Mouse (Mus musculus) fat pad, adult 2 months (tissue): ENCODE results near the gene Wdr49.

Source experiments
- DNase-seq: peaks from one replicate; pipeline ENCODE4 v3.0.0-alpha.2; 2011; ENCODE audit warnings: low read depth, low spot score; ENCODE audit errors: extremely low read depth

Wdr49 gene

GRCm38 (mm10) chr3:75482056-75482455 is at the start of gene Wdr49:
Gene Wdr49, minus strand, starts transcription at chr3:75482156.
- DNase-seq: no peak

DNA sequence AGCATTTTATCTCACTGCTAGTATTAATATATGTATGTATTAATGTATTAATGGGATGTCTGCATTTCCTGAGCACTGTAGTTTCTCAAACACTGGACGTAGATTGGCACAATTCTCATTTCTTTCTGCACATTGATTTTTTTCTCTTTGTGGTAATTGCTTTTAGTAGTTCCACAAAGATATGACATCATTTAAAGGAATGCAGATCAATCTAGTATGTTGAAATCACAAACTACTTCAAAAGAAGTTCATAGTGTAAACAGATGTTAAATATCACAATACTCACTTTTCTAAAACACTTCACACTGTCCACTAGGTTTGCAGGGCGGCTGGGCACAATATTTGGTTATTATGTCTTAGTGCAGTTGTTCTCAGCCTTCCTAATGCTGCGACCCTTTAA is 49.1 kb upstream of the Wdr49 start:
- no peak for DNase-seq

- no peak for DNase-seq
Observed at GRCm38 (mm10) chr3:75522527-75522926, 40.6 kb upstream of the Wdr49 start.

DNA sequence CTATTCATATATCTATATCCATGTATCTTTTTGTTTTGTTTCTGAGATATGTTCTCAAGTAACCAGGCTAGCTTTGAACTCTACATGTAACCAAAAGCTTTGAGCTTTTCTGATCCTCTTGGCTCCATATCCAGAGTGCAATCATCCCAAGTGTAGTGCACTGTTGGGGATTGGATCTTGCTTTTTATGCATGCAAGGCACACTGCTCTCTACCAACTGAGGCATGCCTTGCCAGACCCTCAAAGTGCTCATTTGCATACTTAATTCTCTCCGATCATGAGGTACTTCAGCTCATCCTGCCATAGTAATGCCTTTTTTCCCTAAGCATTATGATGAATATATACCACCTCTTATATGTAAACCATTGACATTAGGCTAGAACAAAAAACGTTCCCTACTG is 39.4 kb upstream of the Wdr49 start:
- no peak for DNase-seq

GRCm38 (mm10) chr3:75517631-75518250 is 35.8 kb upstream of the Wdr49 start:
- DNase-seq: no peak

DNA sequence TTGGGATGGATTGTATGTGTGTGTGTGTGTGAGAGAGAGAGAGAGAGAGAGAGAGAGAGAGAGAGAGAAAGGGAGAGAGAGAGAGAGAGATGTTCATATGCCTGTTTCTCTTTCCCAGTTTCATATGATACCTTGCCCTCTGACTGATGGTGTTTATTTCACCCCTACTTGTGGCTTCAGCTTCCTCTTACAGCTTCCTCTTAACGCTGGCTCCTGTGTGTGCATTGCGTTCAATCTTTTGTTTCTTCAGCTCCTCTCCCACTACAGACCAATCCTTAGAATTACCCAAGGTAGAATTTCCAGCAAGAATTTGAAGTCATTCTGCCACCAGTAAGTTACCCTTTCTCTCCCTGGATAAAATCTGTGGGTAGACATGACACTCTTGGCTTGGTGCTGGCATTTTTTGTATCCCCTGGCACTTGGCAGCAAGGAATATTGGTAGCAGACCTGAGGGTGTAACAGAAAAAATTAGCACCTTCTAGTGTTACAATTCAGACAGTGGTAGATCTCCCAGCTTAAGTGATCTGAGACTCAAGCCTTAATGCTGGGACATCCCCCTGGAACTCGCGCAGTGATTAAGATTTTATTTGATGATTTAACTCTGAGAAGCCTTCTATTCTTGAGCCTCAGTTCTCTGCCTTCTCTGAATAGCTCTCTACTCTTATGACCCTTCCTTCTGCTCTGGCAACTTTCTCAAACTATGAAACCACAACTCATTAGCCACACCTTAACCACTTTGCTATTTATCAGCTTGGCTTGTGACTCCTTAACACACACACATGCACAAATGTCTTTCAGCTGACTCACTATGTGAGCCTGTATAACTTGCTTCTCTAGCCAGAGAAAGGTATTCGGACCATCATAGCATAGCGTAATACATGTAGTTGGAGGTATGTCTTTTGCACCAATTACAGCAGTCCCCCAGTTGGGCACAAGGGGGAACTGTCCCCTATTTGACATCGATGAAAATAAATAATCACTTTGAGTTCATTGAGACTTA is 17.3 kb upstream of the Wdr49 start:
- no peak for DNase-seq

- no peak for DNase-seq
Observed at GRCm38 (mm10) chr3:75492913-75493312, 11.0 kb upstream of the Wdr49 start.

DNA sequence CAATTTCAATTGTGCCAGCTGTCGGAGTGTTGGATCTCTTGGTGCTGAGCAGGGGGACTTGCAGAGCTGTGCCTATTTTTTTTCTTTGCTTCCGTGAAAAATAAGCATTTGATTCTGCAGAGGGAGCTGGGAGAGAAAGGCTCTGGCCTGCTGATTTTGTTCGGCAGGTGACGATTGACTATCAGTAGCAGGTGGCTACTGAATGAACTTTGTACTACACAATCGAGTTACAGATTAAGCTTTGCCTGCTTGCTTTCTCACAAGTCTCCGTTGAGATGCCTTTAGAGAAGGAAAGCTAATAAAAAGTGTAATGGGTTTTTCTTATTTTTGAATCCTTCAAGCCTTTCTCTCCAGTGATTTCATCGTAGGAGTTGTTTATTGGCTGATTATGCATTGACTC is 6.8 kb downstream of the Wdr49 start:
- DNase-seq: no peak

DNA sequence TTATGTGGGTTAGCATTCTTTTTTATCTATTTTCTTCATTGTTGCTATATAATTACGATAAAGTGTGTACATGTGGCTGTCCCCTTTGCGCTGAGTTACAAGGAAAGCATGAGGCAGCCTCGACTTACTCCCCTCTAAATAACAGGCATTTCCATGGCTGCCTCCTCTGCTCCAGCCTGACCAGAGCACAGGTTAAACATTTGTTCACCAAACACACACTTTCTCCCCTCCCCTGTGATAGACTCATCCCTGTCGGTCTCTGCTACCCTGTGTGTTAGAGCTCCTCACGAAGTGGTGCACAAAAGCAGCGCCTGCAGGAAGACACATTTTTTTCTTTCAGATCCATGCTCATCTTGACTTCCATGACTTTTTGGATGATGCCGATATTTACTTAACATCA is 7.3 kb downstream of the Wdr49 start:
- no peak for DNase-seq

DNA sequence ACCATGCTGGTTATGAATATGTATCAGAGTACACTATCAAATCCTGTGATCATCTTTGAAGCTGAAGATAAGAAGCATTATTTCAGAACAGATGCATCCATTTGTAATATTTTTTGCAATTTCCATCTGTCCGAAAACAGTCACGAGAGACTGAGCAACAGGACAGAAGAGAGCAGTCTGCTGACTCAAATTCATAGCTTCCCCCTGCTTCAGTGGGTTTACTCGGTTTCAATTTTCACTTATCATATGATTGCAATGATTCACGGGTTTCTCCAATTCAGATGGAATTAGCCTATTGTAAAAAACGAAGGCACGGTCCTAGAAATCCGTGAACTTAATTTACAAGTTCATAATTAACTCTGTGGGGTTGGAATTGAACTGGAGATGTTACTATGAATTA is 13.8 kb downstream of the Wdr49 start:
- no peak for DNase-seq

GRCm38 (mm10) chr3:75430564-75431181 is 51.3 kb downstream of the Wdr49 start:
- no peak for DNase-seq

DNA sequence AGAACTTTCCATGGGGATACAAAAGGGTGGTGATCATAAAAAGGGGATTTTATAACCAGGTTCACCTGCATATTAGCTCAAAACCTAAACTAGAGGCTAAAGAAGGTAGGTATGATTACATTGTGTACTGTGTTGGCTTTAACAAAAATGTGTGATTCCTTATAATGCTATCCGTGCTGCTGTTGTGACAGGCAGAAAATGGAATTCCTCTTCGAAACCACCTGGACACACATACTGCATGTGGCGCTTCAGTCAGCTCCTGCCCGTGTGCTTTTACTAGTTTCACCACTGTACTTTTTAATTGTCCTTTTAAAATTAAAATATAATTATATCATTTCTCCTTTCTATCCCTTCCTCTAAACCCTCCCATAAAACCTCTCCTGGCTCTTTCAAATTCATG is 86.0 kb downstream of the Wdr49 start:
- DNase-seq: no peak

DNA sequence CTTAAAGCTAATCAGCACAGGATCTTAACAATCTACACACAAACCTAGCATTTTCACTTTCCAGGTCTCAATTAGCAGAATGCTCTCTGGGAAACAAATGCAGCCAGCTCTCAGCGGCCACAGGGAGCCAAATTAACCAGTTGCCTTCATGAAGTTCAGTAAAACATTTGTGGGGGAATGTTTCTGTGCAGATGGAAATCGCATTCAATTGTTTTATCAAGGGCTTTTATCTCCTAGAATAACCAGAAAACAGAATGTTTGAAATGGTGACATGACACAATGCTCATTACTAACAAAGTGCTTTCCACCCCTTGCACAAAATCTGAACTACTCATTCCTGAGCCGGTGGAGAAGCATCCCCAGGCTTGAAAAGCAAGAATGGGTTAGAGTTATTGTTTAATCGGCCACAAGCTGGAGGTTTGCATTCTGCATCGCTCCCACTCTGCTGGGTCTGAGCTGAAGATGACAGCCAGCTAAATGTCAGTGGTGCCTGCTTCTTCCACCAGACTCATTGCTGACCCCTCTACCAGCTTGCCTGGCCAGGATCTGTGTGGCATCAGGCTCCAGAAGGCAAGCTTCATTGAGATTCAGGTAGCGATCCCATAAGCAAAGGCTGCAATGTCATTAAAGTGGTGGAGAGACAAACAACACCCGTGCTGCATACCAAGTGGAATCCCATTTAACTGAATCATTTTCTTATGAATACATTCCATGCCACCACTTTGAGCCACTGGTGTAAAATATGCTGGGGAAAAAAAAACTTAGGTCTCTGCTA is 86.6 kb downstream of the Wdr49 start:
- no peak for DNase-seq

- no peak for DNase-seq
Observed at GRCm38 (mm10) chr3:75394487-75394886, 87.5 kb downstream of the Wdr49 start.

DNA sequence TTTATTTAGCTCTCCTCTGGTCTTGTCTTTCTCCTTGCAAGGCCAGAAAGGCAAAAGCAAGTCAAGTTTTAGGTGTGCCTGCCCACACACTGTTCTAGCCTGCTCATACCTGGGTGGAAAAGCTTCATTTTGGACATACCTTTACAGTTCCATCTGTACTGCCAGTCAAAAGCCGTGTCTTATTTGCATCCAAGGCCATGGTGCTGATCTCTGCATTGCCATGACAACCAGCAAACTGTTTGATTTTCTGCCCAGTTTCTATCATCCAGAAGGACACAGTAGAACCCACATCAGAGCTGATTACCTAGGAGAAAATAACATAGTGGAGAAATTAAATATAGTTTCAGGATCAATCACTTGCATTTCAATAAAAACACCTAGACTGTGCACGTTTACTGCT is 100.2 kb downstream of the Wdr49 start:
- no peak for DNase-seq

GRCm38 (mm10) chr3:75353972-75354371 is 128.0 kb downstream of the Wdr49 start:
- DNase-seq: no peak

DNA sequence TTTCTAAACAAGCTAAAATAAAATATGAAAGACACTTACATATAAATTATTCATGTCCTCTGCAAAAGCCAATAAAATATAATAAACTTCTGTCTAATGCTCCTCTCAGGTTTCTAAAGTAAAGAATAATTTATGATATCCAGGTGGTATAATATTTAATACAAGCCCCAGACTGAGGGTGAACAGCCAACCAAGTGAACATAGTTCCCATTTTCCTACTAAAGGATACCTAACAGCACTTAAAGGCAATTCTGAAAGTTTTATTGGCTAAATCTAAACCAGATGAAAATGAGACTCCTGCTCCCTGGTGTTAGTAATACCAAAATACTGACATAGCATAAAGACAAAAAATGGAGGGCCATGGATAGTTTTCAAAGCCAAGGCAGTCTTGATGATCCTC is 144.8 kb downstream of the Wdr49 start:
- DNase-seq: no peak

DNA sequence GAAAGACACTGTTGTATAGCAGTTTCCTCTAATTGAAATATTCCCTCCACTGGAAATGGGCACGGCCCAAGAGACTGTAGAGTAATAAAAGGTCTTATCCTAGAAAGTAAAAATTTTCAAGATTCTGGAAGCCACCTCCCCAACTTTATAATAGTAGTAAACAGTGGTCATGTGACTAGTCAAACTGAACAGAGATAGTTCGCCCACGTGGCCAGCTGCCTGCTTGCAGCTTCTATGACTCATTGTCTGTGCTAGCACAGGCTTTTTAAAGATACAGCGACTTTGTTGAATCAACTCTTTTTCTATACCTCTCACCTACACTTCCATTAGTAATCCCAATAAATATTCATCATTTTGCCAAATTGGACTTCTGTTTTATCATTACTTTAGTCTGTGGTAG is 161.0 kb downstream of the Wdr49 start:
- DNase-seq: no peak

- no peak for DNase-seq
Observed at GRCm38 (mm10) chr3:75308861-75309260, 173.1 kb downstream of the Wdr49 start.

DNA sequence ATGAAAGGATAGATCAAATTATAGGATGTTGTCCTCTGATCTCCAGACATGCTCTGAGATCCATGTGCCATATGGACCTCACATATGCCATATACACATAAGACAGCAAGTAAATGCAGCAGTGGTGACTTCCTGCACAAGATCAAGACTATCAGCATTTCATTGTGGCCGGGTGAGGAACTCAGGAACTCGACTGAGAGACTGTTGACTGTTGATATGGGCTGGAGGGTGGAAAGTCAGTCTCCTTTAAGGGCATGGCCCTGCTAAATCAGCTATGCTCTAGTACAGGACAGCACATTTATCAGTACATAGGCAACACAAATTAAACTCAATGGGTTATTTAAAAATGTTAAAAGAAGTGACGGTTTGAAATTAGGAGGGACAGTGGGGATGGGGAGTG is 173.7 kb downstream of the Wdr49 start:
- no peak for DNase-seq

GRCm38 (mm10) chr3:75305584-75305983 is 176.4 kb downstream of the Wdr49 start:
- no peak for DNase-seq
